Mouse (Mus musculus) testis, adult 2 months (tissue): ENCODE results near the gene Pik3ap1. TPM values are rescaled to one million over a fixed set of nuclear protein-coding genes. Genes with fewer than 3 reads are reported as not detected.

Experiments used
- H3K27ac ChIP-seq: fragments of 200-500 bp; 2 replicates; pipeline ENCODE4 v1.5.1; 2012; ENCODE audit warnings: low read depth, low read length; ENCODE audit not compliant: control insufficient read depth, insufficient read depth
- H3K27me3 ChIP-seq: fragments of 200-500 bp; 2 replicates; pipeline ENCODE4 v1.6.1; 2012; ENCODE audit warnings: mild to moderate bottlenecking, low read length, moderate library complexity; ENCODE audit not compliant: control insufficient read depth, insufficient read depth
- H3K36me3 ChIP-seq: fragments of 200-500 bp; 2 replicates; pipeline ENCODE4 v1.6.1; 2012; ENCODE audit warnings: mild to moderate bottlenecking, low read length; ENCODE audit not compliant: control insufficient read depth, insufficient read depth
- H3K4me1 ChIP-seq: fragments of 200-500 bp; 2 replicates; pipeline ENCODE4 v1.6.1; 2012; ENCODE audit warnings: low read length; ENCODE audit not compliant: control insufficient read depth, insufficient read depth
- H3K4me3 ChIP-seq: fragments of 200-500 bp; 2 replicates; pipeline ENCODE4 v1.5.1; 2012; ENCODE audit warnings: low read depth, mild to moderate bottlenecking, low read length, moderate library complexity, mixed read lengths; ENCODE audit not compliant: control insufficient read depth
- CTCF ChIP-seq: fragments of 200-500 bp; IDR thresholded peaks from 2 replicates; pipeline ENCODE4 v1.5.1; 2012; ENCODE audit warnings: low read depth, mild to moderate bottlenecking, inconsistent platforms, low read length, moderate library complexity; ENCODE audit not compliant: control insufficient read depth, insufficient read depth, insufficient replicate concordance
- POLR2A ChIP-seq: fragments of 200-500 bp; IDR thresholded peaks from 2 replicates; pipeline ENCODE4 v1.6.1; 2012; ENCODE audit warnings: low read depth, mild to moderate bottlenecking, inconsistent platforms, low read length, moderate library complexity; ENCODE audit not compliant: control insufficient read depth
- polyA plus RNA-seq: library from polyadenylated mRNA; depleted of rRNA; stranded (reverse); fragments of >200 nt; gene quantifications from 2 replicates; pipeline ENCODE4 v1.2.3, GENCODE M21; 2012

Gene Pik3ap1
- polyA plus RNA-seq, 1 experiment: 1.6 TPM

GRCm38 (mm10) chr19:41290952-41291619, 93.8 kb downstream of the Pik3ap1 start:
- no peak overlapping the region for H3K4me3 ChIP-seq
- no peak overlapping the region for H3K27ac ChIP-seq
- H3K36me3 ChIP-seq: no peaks in the 10 kb centered on the region
- H3K4me1 ChIP-seq: peaks cover under 1% of the 10 kb centered on the region; the same call in 1 of the 2 replicates
- H3K27me3 ChIP-seq: no peaks in the 10 kb centered on the region
- TF ChIP-seq CTCF (peak; percentile 34; the same call in 1 of the 2 replicates), POLR2A (no peak)

GRCm38 (mm10) chr19:41288568-41288967, 96.3 kb downstream of the Pik3ap1 start:
- H3K36me3 ChIP-seq: no peaks in the 10 kb centered on the region
- no peak overlapping the region for H3K27ac ChIP-seq
- no peaks in the 10 kb centered on the region for H3K27me3 ChIP-seq
- no peak for TF ChIP-seq POLR2A
- no peak for TF ChIP-seq CTCF
- no peaks in the 10 kb centered on the region for H3K4me1 ChIP-seq
- H3K4me3 ChIP-seq: no peak overlapping the region

GRCm38 (mm10) chr19:41287224-41287623, 97.7 kb downstream of the Pik3ap1 start:
- Histone ChIP-seq H3K27me3 (no peaks in the 10 kb centered on the region), H3K36me3 (no peaks in the 10 kb centered on the region), H3K4me3 (no peak overlapping the region), H3K4me1 (no peaks in the 10 kb centered on the region), H3K27ac (no peak overlapping the region)
- TF ChIP-seq POLR2A (no peak), CTCF (no peak)

- H3K36me3 ChIP-seq: no peaks in the 10 kb centered on the region
- TF ChIP-seq CTCF: no peak
- TF ChIP-seq POLR2A: no peak
- no peak overlapping the region for H3K4me3 ChIP-seq
- H3K4me1 ChIP-seq: no peaks in the 10 kb centered on the region
- H3K27me3 ChIP-seq: no peaks in the 10 kb centered on the region
- H3K27ac ChIP-seq: no peak overlapping the region
Measured at GRCm38 (mm10) chr19:41284515-41284914, 100.4 kb downstream of the Pik3ap1 start.

- TF ChIP-seq POLR2A: no peak
- TF ChIP-seq CTCF: no peak
- H3K27me3 ChIP-seq: no peaks in the 10 kb centered on the region
- no peaks in the 10 kb centered on the region for H3K4me1 ChIP-seq
- no peak overlapping the region for H3K27ac ChIP-seq
- no peak overlapping the region for H3K4me3 ChIP-seq
- no peaks in the 10 kb centered on the region for H3K36me3 ChIP-seq
Measured at GRCm38 (mm10) chr19:41282718-41283117, 102.2 kb downstream of the Pik3ap1 start.

GRCm38 (mm10) chr19:41282216-41282615, 102.7 kb downstream of the Pik3ap1 start:
- no peaks in the 10 kb centered on the region for H3K27me3 ChIP-seq
- no peak overlapping the region for H3K4me3 ChIP-seq
- TF ChIP-seq POLR2A (no peak), CTCF (no peak)
- no peaks in the 10 kb centered on the region for H3K4me1 ChIP-seq
- no peak overlapping the region for H3K27ac ChIP-seq
- no peaks in the 10 kb centered on the region for H3K36me3 ChIP-seq

GRCm38 (mm10) chr19:41279724-41280244, 105.1 kb downstream of the Pik3ap1 start:
- Histone ChIP-seq H3K27ac (no peak overlapping the region), H3K36me3 (no peaks in the 10 kb centered on the region), H3K4me1 (no peaks in the 10 kb centered on the region), H3K27me3 (no peaks in the 10 kb centered on the region), H3K4me3 (no peak overlapping the region)
- no peak for TF ChIP-seq CTCF

- no peak overlapping the region for H3K4me3 ChIP-seq
- no peak for TF ChIP-seq POLR2A
- no peak for TF ChIP-seq CTCF
- H3K27ac ChIP-seq: no peak overlapping the region
- H3K4me1 ChIP-seq: no peaks in the 10 kb centered on the region
- H3K36me3 ChIP-seq: no peaks in the 10 kb centered on the region
- no peaks in the 10 kb centered on the region for H3K27me3 ChIP-seq
Measured at GRCm38 (mm10) chr19:41278606-41279005, 106.3 kb downstream of the Pik3ap1 start.
